Mouse (Mus musculus): ENCODE data around the gene Chodl. TPM values are rescaled to one million over a fixed set of nuclear protein-coding genes. Genes with fewer than 3 reads are reported as not detected.
A peak's percentile ranks its signal among the peaks of the same experiment; 100 is the strongest.

The Chodl gene
- polyA plus RNA-seq (2015; fragmentation: Nextera tagmentation; extraction: Ambion mirVana) = 9.6 and 11.1 TPM in 2 replicates

GRCm38 (mm10) chr16:78930382-78931286 lies at the start of gene Chodl:
Chodl (plus strand) TSS chr16:78930948.
- no peak within 1 kb of the TSS for H3K27ac ChIP-seq (ENCODE audit: low read length)
- H3K36me3 ChIP-seq (ENCODE audit: control insufficient read depth, insufficient read depth, low read length) = no peaks in the 10 kb centered on the region
- no peaks in the 10 kb centered on the region for H3K9me3 ChIP-seq (ENCODE audit: control insufficient read depth, low read length)
- H3K27me3 ChIP-seq (replicated peaks; ENCODE audit: control insufficient read depth, insufficient read depth, low read length) = no peaks in the 10 kb centered on the region; the same call in 1 of the 2 replicates
- peaks cover 6% of the 10 kb centered on the region for H3K4me1 ChIP-seq (ENCODE audit: control insufficient read depth, insufficient read depth, low read length)
- peak within 1 kb of the TSS; percentile 63 for H3K4me2 ChIP-seq (ENCODE audit: low read depth, low read length)
- H3K4me3 ChIP-seq (ENCODE audit: low read length) = peak within 1 kb of the TSS; percentile 38
- 11% methylated on average over 19 of the region's 19 CpGs for whole genome bisulfite sequencing
- ATAC-seq = peak; percentile 78
- H3K9ac ChIP-seq (ENCODE audit: low read depth, low read length) = peak within 1 kb of the TSS; percentile 26

- no peaks in the 10 kb centered on the region for H3K4me1 ChIP-seq (ENCODE audit: control insufficient read depth, insufficient read depth, low read length)
- no peak for ATAC-seq
- H3K4me2 ChIP-seq (ENCODE audit: low read depth, low read length) = no peak overlapping the region
- no peak overlapping the region for H3K4me3 ChIP-seq (ENCODE audit: low read length)
- no peaks in the 10 kb centered on the region for H3K36me3 ChIP-seq (ENCODE audit: control insufficient read depth, insufficient read depth, low read length)
- H3K9ac ChIP-seq (ENCODE audit: low read depth, low read length) = no peak overlapping the region
- H3K27me3 ChIP-seq (replicated peaks; ENCODE audit: control insufficient read depth, insufficient read depth, low read length) = no peaks in the 10 kb centered on the region
- no peak overlapping the region for H3K27ac ChIP-seq (ENCODE audit: low read length)
- H3K9me3 ChIP-seq (ENCODE audit: control insufficient read depth, low read length) = no peaks in the 10 kb centered on the region
- 66% methylated on average over 5 of the region's 5 CpGs for WGBS
Measured at GRCm38 (mm10) chr16:78922644-78923043, 8.1 kb upstream of the Chodl start.

- H3K9ac ChIP-seq (ENCODE audit: low read depth, low read length) = peak overlapping the region; percentile 26
- peaks cover 6% of the 10 kb centered on the region for H3K4me1 ChIP-seq (ENCODE audit: control insufficient read depth, insufficient read depth, low read length)
- no peak overlapping the region for H3K27ac ChIP-seq (ENCODE audit: low read length)
- H3K36me3 ChIP-seq (ENCODE audit: control insufficient read depth, insufficient read depth, low read length) = no peaks in the 10 kb centered on the region
- H3K4me3 ChIP-seq (ENCODE audit: low read length) = peak overlapping the region; percentile 38
- 12% methylated on average over 16 of the region's 16 CpGs for WGBS
- ATAC-seq = peak; percentile 55
- peak overlapping the region; percentile 63 for H3K4me2 ChIP-seq (ENCODE audit: low read depth, low read length)
- no peaks in the 10 kb centered on the region; the same call in 1 of the 2 replicates for H3K27me3 ChIP-seq (replicated peaks; ENCODE audit: control insufficient read depth, insufficient read depth, low read length)
- H3K9me3 ChIP-seq (ENCODE audit: control insufficient read depth, low read length) = no peaks in the 10 kb centered on the region
Measured at GRCm38 (mm10) chr16:78931287-78932025, 708 bp downstream of the Chodl start.

GRCm38 (mm10) chr16:78934298-78934697 lies 3.5 kb downstream of the Chodl start:
- no peaks in the 10 kb centered on the region for H3K36me3 ChIP-seq (ENCODE audit: control insufficient read depth, insufficient read depth, low read length)
- WGBS = 87% methylated on average over 2 of the region's 2 CpGs
- peaks cover 6% of the 10 kb centered on the region for H3K4me1 ChIP-seq (ENCODE audit: control insufficient read depth, insufficient read depth, low read length)
- ATAC-seq = no peak
- H3K9ac ChIP-seq (ENCODE audit: low read depth, low read length) = no peak overlapping the region
- no peak overlapping the region for H3K4me3 ChIP-seq (ENCODE audit: low read length)
- no peaks in the 10 kb centered on the region; the same call in 1 of the 2 replicates for H3K27me3 ChIP-seq (replicated peaks; ENCODE audit: control insufficient read depth, insufficient read depth, low read length)
- H3K27ac ChIP-seq (ENCODE audit: low read length) = no peak overlapping the region
- H3K9me3 ChIP-seq (ENCODE audit: control insufficient read depth, low read length) = no peaks in the 10 kb centered on the region
- H3K4me2 ChIP-seq (ENCODE audit: low read depth, low read length) = no peak overlapping the region

- WGBS = 68% methylated on average over 8 of the region's 8 CpGs
- Histone ChIP-seq H3K9ac (ENCODE audit: low read depth, low read length) (no peak overlapping the region), H3K27ac (ENCODE audit: low read length) (no peak overlapping the region), H3K27me3 (replicated peaks; ENCODE audit: control insufficient read depth, insufficient read depth, low read length) (no peaks in the 10 kb centered on the region), H3K36me3 (ENCODE audit: control insufficient read depth, insufficient read depth, low read length) (no peaks in the 10 kb centered on the region), H3K4me2 (ENCODE audit: low read depth, low read length) (no peak overlapping the region), H3K4me1 (ENCODE audit: control insufficient read depth, insufficient read depth, low read length) (no peaks in the 10 kb centered on the region), H3K9me3 (ENCODE audit: control insufficient read depth, low read length) (no peaks in the 10 kb centered on the region), H3K4me3 (ENCODE audit: low read length) (no peak overlapping the region)
- ATAC-seq = no peak
Measured at GRCm38 (mm10) chr16:78937755-78938154, 7.0 kb downstream of the Chodl start.

GRCm38 (mm10) chr16:78950359-78950758 lies 19.6 kb downstream of the Chodl start:
- no peaks in the 10 kb centered on the region for H3K36me3 ChIP-seq (ENCODE audit: control insufficient read depth, insufficient read depth, low read length)
- no peak overlapping the region for H3K27ac ChIP-seq (ENCODE audit: low read length)
- H3K9ac ChIP-seq (ENCODE audit: low read depth, low read length) = no peak overlapping the region
- 77% methylated on average over 4 of the region's 4 CpGs for WGBS
- no peak for ATAC-seq
- H3K4me3 ChIP-seq (ENCODE audit: low read length) = no peak overlapping the region
- H3K4me1 ChIP-seq (ENCODE audit: control insufficient read depth, insufficient read depth, low read length) = no peaks in the 10 kb centered on the region
- H3K4me2 ChIP-seq (ENCODE audit: low read depth, low read length) = no peak overlapping the region
- H3K27me3 ChIP-seq (replicated peaks; ENCODE audit: control insufficient read depth, insufficient read depth, low read length) = no peaks in the 10 kb centered on the region
- no peaks in the 10 kb centered on the region for H3K9me3 ChIP-seq (ENCODE audit: control insufficient read depth, low read length)

GRCm38 (mm10) chr16:78957434-78957833 lies 26.7 kb downstream of the Chodl start:
- no peaks in the 10 kb centered on the region for H3K9me3 ChIP-seq (ENCODE audit: control insufficient read depth, low read length)
- no peak overlapping the region for H3K4me2 ChIP-seq (ENCODE audit: low read depth, low read length)
- H3K9ac ChIP-seq (ENCODE audit: low read depth, low read length) = no peak overlapping the region
- WGBS = 57% methylated on average over 2 of the region's 2 CpGs
- no peak overlapping the region for H3K27ac ChIP-seq (ENCODE audit: low read length)
- no peak for ATAC-seq
- no peaks in the 10 kb centered on the region for H3K36me3 ChIP-seq (ENCODE audit: control insufficient read depth, insufficient read depth, low read length)
- no peak overlapping the region for H3K4me3 ChIP-seq (ENCODE audit: low read length)
- H3K27me3 ChIP-seq (replicated peaks; ENCODE audit: control insufficient read depth, insufficient read depth, low read length) = no peaks in the 10 kb centered on the region
- no peaks in the 10 kb centered on the region for H3K4me1 ChIP-seq (ENCODE audit: control insufficient read depth, insufficient read depth, low read length)

GRCm38 (mm10) chr16:78969091-78969731 lies 38.5 kb downstream of the Chodl start:
- no peak for ATAC-seq
- H3K9ac ChIP-seq (ENCODE audit: low read depth, low read length) = no peak overlapping the region
- no peak overlapping the region for H3K4me2 ChIP-seq (ENCODE audit: low read depth, low read length)
- no peaks in the 10 kb centered on the region for H3K36me3 ChIP-seq (ENCODE audit: control insufficient read depth, insufficient read depth, low read length)
- H3K4me3 ChIP-seq (ENCODE audit: low read length) = no peak overlapping the region
- no peak overlapping the region for H3K27ac ChIP-seq (ENCODE audit: low read length)
- H3K4me1 ChIP-seq (ENCODE audit: control insufficient read depth, insufficient read depth, low read length) = no peaks in the 10 kb centered on the region
- no peaks in the 10 kb centered on the region for H3K27me3 ChIP-seq (replicated peaks; ENCODE audit: control insufficient read depth, insufficient read depth, low read length)
- 31% methylated on average over 13 of the region's 13 CpGs for WGBS
- H3K9me3 ChIP-seq (ENCODE audit: control insufficient read depth, low read length) = no peaks in the 10 kb centered on the region

GRCm38 (mm10) chr16:78974099-78974498 lies 43.4 kb downstream of the Chodl start:
- WGBS = 65% methylated on average over 13 of the region's 13 CpGs
- H3K36me3 ChIP-seq (ENCODE audit: control insufficient read depth, insufficient read depth, low read length) = no peaks in the 10 kb centered on the region
- H3K9me3 ChIP-seq (ENCODE audit: control insufficient read depth, low read length) = no peaks in the 10 kb centered on the region
- peak; percentile 99 for ATAC-seq
- no peak overlapping the region for H3K4me3 ChIP-seq (ENCODE audit: low read length)
- no peaks in the 10 kb centered on the region for H3K27me3 ChIP-seq (replicated peaks; ENCODE audit: control insufficient read depth, insufficient read depth, low read length)
- no peak overlapping the region for H3K9ac ChIP-seq (ENCODE audit: low read depth, low read length)
- peak overlapping the region; percentile 12; the same call in 1 of the 2 replicates for H3K4me2 ChIP-seq (ENCODE audit: low read depth, low read length)
- no peaks in the 10 kb centered on the region for H3K4me1 ChIP-seq (ENCODE audit: control insufficient read depth, insufficient read depth, low read length)
- no peak overlapping the region for H3K27ac ChIP-seq (ENCODE audit: low read length)
